Mouse (Mus musculus) left cerebral cortex, adult 9 months (tissue): Measurements from ENCODE around the gene Ak4.

ENCODE experiments used
- DNase-seq, 2 experiments: peaks; one replicate each; pipeline ENCODE4 v3.0.0; 2022; ENCODE audit warnings: low spot score in 2 of 2

The Ak4 gene

DNA sequence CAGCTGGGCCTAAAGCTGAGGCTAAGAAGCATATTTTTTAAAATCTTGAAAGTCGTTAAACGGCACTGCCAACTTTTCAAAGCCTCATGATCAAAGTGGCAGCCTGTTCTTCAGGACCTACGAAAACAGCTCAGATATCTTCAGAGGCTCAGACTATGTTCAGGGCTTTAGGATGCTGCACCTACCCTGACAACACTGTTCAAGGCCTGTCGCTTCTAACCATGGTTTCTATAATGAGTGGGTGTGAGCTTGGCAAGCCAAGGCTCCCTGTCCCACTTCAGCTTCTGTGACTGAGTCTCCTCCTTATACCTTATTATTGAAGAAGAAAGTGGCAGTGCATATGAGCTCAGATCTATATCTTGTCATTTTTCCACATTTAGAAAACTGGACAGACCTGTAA lies 40.3 kb downstream of the Ak4 start:
- peak in 1 of 2 experiments; percentile 11 for DNase-seq

DNA sequence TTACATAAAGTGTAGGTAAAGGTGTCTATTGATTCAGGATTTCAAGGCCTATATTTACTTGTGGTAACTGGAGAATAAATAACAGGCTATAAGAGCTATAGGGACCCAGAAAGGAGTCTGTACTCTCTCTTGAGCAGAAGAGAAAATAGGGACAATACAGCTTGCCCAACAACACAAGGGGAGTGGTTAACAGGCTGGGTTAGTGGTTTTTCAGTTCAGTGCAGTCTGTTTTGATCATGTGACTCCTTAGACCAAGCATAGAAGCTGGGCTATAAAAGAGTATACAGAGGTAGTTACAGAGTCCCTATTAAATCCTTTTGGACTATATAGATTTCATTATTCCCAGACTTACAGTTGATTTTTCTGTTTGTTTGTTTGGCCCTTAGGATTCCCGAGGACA lies 41.0 kb downstream of the Ak4 start:
- DNase-seq: no peak

GRCm38 (mm10) chr4:101462065-101462464 lies 43.0 kb downstream of the Ak4 start:
- no peak for DNase-seq

DNA sequence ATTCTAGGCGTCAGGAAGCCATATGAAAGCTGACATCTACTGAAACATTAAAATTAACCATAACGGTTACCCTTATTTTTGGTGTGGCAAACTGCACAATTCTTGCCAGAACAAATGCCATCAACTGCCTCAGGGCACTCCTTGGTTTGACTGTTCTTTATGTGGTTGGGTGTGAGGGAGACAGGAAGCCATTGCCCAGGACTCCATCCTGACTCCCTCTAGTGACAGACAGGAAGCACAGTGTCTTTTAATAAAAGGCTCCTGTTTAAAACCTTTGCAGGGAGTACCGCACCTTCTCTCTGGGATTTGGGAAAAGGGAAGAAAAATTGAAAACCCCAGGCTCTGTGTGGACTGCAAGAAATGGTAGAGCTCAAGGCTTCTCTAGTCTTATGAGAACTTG lies 47.2 kb downstream of the Ak4 start:
- DNase-seq: no peak

GRCm38 (mm10) chr4:101469242-101469641 lies 50.2 kb downstream of the Ak4 start:
- no peak for DNase-seq

DNA sequence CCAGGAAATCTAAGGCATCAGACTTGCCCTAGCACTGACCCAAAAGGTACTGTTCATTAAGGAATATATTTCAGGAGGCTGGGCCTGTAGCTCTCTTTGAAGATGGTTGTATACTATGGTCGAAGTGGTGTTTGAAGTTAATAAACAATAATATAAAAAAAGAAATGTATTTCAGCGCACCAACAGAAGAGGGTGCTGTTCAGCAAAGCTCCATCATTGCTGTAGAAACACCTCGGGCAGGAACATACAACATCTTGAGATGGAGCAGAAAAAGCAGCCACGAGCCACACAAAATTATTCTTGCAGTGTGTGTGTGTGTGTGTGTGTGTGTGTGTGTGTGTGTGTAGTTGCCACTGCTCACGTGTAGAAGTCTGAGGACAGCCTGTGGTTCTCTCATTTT lies 51.5 kb downstream of the Ak4 start:
- DNase-seq: no peak

DNA sequence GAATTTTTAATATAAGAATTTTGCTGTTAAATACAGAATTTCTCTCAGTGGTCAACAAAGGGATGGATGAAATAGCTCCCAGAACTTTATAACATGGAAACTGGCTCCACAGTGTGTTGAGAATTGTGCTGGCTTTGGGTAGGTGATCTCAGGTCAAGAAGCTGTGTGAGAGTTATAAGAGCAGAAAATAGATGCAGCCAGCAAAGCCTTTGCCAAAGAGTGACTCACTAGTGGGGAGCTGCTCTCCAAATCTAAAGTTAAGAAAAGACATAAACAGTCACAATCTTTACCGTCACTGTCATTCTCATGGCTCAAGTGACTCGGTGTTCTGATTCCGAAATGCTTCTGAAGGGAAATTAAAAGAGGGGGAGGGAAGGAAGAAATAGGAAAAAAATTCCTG lies 53.7 kb downstream of the Ak4 start:
- no peak for DNase-seq

GRCm38 (mm10) chr4:101490320-101490917 lies 71.3 kb downstream of the Ak4 start:
- no peak for DNase-seq

GRCm38 (mm10) chr4:101491704-101492103 lies 72.6 kb downstream of the Ak4 start:
- no peak for DNase-seq

DNA sequence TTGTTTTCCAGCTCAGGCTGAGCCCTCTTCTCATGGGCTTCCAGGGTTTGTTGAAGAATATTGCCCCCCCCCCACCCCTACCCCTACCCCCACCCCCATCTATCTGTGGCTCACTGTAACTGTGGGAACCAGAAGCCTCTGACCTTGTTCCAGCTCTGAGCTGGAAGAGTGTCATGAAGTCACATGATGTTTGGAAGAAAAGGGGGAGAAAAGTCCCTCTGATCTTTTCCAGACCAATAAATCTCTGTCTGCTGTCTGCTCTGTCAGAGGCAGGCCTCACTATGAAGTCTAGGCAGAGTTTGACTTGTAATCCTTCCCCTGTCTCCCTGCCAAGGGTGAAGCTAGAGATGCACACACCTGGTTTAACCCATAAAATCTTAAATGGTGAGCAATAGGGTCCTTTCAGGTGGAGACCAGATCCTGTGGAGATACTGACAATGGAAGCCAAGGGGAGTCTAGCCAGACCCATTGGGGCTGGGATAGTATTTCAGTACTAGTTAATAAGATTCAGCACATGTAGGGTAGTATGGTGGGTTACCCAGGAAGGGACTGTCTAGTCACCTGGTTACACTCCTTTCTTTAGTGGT lies 74.6 kb downstream of the Ak4 start:
- DNase-seq: no peak

- DNase-seq: no peak
Measured at GRCm38 (mm10) chr4:101496188-101496533, 77.1 kb downstream of the Ak4 start.

DNA sequence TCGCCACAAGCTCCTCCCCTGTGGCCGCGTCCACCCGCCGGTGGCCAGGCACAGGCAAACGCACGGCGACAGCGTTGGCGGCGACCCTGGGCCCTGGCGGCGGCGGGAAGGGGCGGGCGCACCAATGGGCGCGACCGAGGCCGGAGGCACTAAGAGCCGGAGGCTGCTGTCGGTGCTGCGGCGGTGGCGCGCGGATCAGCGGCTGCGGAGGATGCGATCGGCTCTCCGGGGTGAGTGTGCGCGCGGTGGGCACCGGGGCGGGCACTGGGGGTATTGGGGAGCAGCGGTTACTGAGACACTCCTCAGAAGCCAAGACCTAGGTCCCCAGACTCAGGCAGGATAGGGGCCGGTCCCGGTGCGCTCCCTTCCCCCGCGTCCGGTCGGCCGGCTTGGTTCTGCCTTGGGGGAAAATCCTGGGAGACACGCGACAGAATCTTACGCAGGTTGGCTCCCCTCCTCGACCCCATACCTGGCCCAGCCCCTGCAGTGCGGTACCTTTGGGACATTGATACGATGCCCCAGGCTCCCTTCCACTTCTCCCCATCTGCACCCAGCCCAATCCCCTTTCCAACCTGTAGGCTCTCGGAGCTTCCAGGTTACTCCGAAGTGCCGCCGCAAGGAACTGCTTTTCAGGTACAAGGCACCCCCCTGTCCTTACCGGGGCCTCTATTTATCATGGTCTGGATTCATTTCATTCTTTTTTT lies 77.6 kb downstream of the Ak4 start, which contains the start of gene Dnajc6:
Gene Dnajc6, plus strand, starts transcription at position 115 of the 704 bp plus-strand sequence.
- DNase-seq: no peak

GRCm38 (mm10) chr4:101497336-101497735 lies 78.3 kb downstream of the Ak4 start:
- no peak for DNase-seq

GRCm38 (mm10) chr4:101504470-101505007 lies 85.5 kb downstream of the Ak4 start:
- DNase-seq: no peak

DNA sequence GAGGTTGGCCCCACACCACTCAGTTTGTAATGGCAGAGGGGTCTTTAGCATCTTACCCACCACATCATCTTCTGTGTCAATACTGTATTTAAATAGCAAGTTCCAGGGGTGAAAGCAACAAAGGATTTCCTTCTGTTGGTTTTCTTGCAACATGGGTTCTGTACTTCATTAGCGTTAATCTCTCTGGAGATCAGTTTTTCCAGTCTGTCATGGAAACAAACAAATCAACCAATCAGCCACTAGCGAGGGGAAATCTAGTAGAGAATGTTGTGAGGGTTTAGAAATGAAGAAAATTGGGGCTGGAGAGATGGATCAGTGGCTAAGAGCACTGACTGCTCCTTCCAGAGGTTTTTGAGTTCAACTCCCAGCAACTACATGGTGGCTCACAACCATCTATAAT lies 86.9 kb downstream of the Ak4 start:
- no peak for DNase-seq

- no peak for DNase-seq
Measured at GRCm38 (mm10) chr4:101506372-101506771, 87.3 kb downstream of the Ak4 start.

DNA sequence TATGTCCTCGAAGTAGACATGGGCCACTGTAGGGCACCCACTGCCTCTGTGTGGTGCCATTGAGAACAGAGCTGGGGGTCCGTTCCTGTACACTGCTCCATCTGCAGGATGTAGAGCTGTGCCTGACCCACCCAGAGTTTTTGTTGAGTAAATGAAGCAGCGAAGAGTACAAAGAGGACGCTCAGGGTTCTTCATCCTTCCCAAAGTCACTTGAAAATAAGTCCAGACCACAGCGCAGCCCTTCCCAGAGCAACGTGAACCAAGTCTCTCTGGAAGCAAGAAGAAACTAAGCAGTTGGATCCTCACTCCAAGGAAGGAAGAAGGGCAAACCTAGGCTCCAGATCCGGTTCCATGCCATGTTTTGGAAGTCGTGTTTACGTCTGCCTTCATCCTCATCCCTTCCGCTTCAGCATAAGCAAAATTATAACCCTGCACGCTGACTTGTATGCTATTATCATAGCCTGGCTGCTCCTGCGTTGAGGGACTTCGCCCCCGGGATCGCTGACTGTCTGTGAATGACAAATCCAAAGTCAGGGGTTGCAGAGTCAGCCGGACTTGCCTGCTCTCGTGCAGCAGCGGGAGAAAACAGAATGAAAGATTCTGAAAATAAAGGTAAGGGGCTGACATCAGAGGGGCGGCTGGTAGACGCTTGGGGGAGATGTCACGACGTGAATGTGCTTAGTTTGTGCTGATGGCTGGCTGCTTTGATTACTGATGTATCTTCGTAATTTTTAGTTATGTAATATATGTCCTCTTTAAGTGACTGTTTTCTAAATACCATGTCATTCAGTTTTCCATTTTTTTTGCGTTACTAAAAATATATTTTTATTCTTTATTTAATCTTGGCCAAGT lies 88.7 kb downstream of the Ak4 start:
- DNase-seq: peak; percentile 66 to 90

- no peak for DNase-seq
Measured at GRCm38 (mm10) chr4:101508431-101508830, 89.4 kb downstream of the Ak4 start.

DNA sequence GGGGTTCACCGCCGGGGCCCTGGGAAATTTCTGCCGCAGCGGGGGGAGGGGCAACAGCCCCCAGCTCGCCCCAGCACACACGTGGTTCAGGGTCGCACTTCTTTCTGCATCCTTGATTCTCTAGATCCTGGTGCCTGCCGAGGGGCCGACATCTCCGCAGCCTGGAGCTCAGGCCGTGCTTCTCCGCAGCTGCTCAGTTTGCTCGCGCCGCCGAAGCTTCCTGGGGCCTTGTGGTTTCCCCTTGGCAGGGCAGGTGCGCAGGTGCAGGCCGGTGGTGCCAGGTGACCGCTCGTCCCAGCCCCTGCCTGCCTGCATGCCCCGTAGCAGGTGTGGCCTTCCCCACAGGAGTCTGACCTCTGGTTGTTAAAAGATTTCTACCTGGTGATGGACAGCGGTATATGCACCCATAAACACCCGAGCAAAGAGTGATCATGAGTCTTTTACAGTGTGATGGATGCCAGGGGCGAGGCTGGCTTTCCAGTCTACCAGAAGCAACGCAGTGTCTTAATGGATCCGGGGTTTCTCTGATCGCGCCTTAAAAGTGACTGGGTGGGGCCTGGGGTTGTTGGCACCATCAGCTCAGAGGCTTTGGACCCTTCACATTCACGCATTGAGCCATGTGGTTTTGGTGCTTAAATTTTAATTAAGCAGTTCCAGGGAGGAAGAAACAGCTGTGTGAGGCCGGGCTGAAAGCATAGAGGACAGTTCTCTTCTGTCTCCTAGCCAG lies 89.9 kb downstream of the Ak4 start:
- peak in 1 of 2 experiments; percentile 45 for DNase-seq

DNA sequence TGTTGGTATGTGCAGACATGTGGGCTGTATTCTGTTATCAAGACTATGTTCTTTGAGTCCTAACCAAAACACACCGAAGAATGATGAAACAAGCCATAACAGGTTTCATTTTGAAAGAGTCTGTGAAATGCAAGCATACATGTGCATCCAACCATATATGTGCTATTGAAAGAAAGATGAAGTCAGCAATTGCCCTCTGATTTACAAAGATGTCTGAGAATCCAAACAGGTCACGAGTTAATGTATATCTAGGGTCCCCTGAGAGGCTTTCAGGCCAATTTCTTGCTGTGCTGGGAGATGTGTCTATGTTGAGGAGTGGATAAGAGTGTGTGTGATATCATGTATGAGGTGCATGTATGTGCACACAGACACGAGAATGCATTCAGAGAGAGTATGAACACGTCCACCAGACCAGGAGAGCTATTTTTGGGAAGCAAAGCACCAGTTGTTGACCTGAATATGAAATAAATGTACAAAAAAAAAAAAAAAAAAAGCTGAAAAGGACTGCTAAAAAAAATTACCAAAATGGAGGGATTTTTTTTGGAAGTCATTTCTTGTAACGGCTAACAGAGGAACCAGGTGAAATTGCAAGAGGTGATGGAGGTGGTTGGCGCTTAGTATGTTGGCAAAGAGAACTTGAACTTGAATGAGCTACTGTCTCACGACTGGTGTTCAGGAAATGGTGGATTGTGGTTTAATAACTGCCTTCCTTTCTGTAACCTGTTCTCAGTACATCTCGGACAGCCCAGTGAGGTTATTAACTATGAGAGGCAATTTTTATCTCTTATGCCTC lies 91.2 kb downstream of the Ak4 start:
- no peak for DNase-seq

DNA sequence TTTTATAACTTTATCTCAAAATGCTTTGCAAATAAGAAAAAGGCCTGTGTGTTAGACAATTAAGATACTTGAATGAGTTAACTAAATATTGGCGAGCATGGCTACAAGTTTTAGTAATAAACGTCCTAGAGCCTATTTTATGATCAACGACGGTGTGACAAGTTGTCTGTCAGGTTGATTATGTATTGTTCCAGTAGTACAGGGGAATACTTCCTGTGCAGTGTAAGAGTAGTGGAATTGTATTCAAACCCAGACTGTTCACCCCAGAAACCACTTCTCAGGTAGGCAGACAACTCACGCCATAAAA lies 91.8 kb downstream of the Ak4 start:
- no peak for DNase-seq
